ENCODE assay signal across 10 mouse cellular contexts in the genomic region with DNA sequence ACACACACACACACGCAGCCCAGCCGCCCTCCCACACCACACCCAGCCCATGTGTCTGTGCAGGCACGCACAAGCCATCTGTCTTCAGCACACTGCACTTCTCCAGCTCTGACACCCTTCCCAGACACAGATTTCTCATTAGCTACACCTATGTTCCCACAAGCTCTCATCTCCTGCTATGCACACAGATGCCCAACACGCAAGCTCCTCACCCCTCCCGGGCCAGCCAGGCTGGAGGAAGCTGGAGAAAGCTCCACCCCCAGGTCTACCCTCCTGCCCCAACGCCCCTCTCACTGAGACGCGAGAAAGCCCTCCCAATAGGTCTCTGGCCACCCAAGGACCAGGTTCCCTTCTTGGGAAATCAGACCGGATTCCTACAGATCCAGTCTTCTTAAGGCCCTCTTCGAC. TPM values are rescaled to one million over a fixed set of nuclear protein-coding genes. Genes with fewer than 3 reads are reported as not detected.
A peak's percentile ranks its signal among the peaks of the same experiment; 100 is the strongest.
DNase-seq lines count a peak whose midpoint lies in the region; ATAC-seq lines count a peak whose summit lies in the region.
"Had no signal": no experiment of that assay in that cellular context is flagged by ENCODE, and none has a peak within 500 bp of the region (broad histone marks: within the 10 kb centered on the region; RNA-seq: fewer than 3 reads in every experiment).

No protein-coding gene starts in this region.

- H3K27me3 ChIP-seq in kidney, embryonic 16.5 days (ENCODE audit: insufficient read depth, low read length) = no peaks in the 10 kb centered on the region
- H3K27me3 ChIP-seq in midbrain, embryonic 14.5 days (ENCODE audit: control insufficient read depth, insufficient read depth, low read length) = peaks cover 56% of the 10 kb centered on the region

- peak overlapping the region; percentile 64 for H3K27ac ChIP-seq in kidney, embryonic 16.5 days (ENCODE audit: low read length)
- H3K27ac ChIP-seq in midbrain, embryonic 14.5 days (replicated peaks; ENCODE audit: low read depth, low read length) = no peak overlapping the region
- H3K27ac ChIP-seq: macrophage had no signal

- H3K4me3 ChIP-seq in kidney, embryonic 16.5 days (ENCODE audit: low read length) = peak overlapping the region; percentile 58
- peak overlapping the region; percentile 30; the same call in 1 of the 2 replicates for H3K4me3 ChIP-seq in midbrain, embryonic 14.5 days (replicated peaks; ENCODE audit: low read depth, low read length)

- H3K9me3 ChIP-seq in kidney, embryonic 16.5 days (ENCODE audit: low read length) = no peaks in the 10 kb centered on the region
- H3K9me3 ChIP-seq in midbrain, embryonic 14.5 days (ENCODE audit: control insufficient read depth, low read length) = no peaks in the 10 kb centered on the region

- peak overlapping the region; percentile 77 for H3K4me2 ChIP-seq in kidney, embryonic 16.5 days (replicated peaks; ENCODE audit: low read depth, low read length)
- H3K4me2 ChIP-seq in midbrain, embryonic 14.5 days (ENCODE audit: low read length) = peak overlapping the region; percentile 64

- peaks cover 67% of the 10 kb centered on the region for H3K4me1 ChIP-seq in kidney, embryonic 16.5 days (ENCODE audit: insufficient read depth, low read length)
- peaks cover 39% of the 10 kb centered on the region for H3K4me1 ChIP-seq in midbrain, embryonic 14.5 days (ENCODE audit: control insufficient read depth, insufficient read depth, low read length)

- no peaks in the 10 kb centered on the region for H3K36me3 ChIP-seq in kidney, embryonic 16.5 days (ENCODE audit: insufficient read depth, low read length)
- no peaks in the 10 kb centered on the region for H3K36me3 ChIP-seq in midbrain, embryonic 14.5 days (ENCODE audit: control insufficient read depth, insufficient read depth, low read length)

- DNase-seq in kidney, adult 18-20 months = peak; percentile 29
- no peak for DNase-seq in kidney, adult 11 months
- peak; percentile 73 for DNase-seq in cerebellum, adult 9-11 months
- DNase-seq in heart, adult 8-10 months (ENCODE audit: low spot score) = peak; percentile 52
- DNase-seq in midbrain, embryonic 14.5 days = peak; percentile 20
- no peak for DNase-seq in thymus, postnatal 25 days
- no peak for DNase-seq in urinary bladder, postnatal 10 days (ENCODE audit: low spot score)

- peak overlapping the region; percentile 69 for H3K9ac ChIP-seq in kidney, embryonic 16.5 days (replicated peaks; ENCODE audit: low read length)
- no peak overlapping the region for H3K9ac ChIP-seq in midbrain, embryonic 14.5 days (replicated peaks; ENCODE audit: low read length)

- 4% methylated on average over 10 of the region's 10 CpGs for WGBS in kidney, embryonic 16.5 days
- WGBS in midbrain, embryonic 14.5 days = 6% methylated on average over 10 of the region's 10 CpGs

- ATAC-seq in kidney, embryonic 16.5 days (ENCODE audit: low FRiP score, low TSS enrichment) = 0 out of 2 replicates have a peak, but pooled peaks have one; percentile 7
- no peak for ATAC-seq in midbrain, embryonic 14.5 days (ENCODE audit: low FRiP score, low TSS enrichment)

RNA-seq across cellular contexts. Expression of a gene that starts 4.4 kb away (rescaled TPM):
- 1 to 10 TPM; 2.2 to 5.3 (median 3.9) TPM for total RNA-seq in heart, adult 8-10 months (2022)
- polyA plus RNA-seq in kidney, embryonic 16.5 days (2015; fragmentation: Nextera tagmentation; extraction: Ambion mirVana) = 15.2 and 15.8 TPM in 2 replicates
- polyA plus RNA-seq in midbrain, embryonic 14.5 days (2014; fragmentation: Nextera tagmentation; extraction: Ambion mirVana) = 1.4 and 1.8 TPM in 2 replicates
- total RNA-seq: common myeloid progenitor, adult 5-6 weeks had no signal
- polyA plus RNA-seq: macrophage had no signal

Comparison
In these comparisons a context has a peak if more than half of its experiments do, and no peak if none do; other contexts are left out.
1. DNase-seq: peak in kidney, adult 18-20 months (single experiment), cerebellum, adult 9-11 months (single experiment), heart, adult 8-10 months (single experiment) and midbrain, embryonic 14.5 days (single experiment); none in kidney, adult 11 months (single experiment), thymus, postnatal 25 days (single experiment) and urinary bladder, postnatal 10 days (single experiment).